Mouse (Mus musculus): ENCODE data around the gene Fbxo17. TPM values are rescaled to one million over a fixed set of nuclear protein-coding genes. Genes with fewer than 3 reads are reported as not detected.
A peak's percentile ranks its signal among the peaks of the same experiment; 100 is the strongest.

The Fbxo17 gene
- polyA plus RNA-seq, 1 experiment from 2014 or later, result 5.2 TPM

DNA sequence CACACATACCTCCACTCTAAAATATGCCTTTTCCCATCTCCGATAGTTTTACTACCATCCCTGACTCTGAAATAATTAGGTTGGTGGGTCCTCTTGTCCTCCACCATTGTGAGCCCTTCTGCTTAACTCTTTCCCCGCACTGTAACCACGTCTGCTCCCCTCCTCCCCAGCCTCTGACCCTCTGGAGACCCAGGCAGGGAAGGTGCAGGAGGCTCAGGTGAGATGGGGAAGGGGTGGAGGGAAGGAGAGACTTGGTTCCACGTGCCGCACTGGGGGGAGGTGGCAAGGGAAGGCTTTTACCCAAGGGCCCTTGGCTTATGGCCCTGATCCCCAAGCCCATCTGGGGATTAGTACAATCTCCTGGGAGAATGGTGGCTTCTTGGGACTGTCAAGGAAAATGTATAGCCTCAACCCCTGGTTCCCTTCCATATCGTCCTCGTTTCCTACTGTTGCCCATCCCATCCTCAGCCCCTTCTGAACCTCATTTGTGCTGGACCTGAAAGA, 50.9 kb downstream of the Fbxo17 start, which contains the start of gene Nfkbib:
TSS of gene Nfkbib (minus strand) at position 51 of the 504 bp plus-strand sequence.
- H3K4me2 ChIP-seq (ENCODE audit: low read length), result peak within 1 kb of the TSS; percentile 61
- H3K9me3 ChIP-seq (replicated peaks; ENCODE audit: control insufficient read depth, low read length, poor library complexity, severe bottlenecking), result no peaks in the 10 kb centered on the region
- no peak for ATAC-seq
- 0 out of 2 replicates have a peak, but pooled peaks cover 5% of the 10 kb centered on the region for H3K36me3 ChIP-seq (ENCODE audit: control insufficient read depth, insufficient read depth, low read length)
- no peaks in the 10 kb centered on the region for H3K27me3 ChIP-seq (ENCODE audit: control insufficient read depth, insufficient read depth, low read depth, low read length)
- WGBS, result 68% methylated on average over 7 of the region's 7 CpGs
- peaks cover 25% of the 10 kb centered on the region for H3K4me1 ChIP-seq (ENCODE audit: control insufficient read depth, insufficient read depth, low read length)
- peak within 1 kb of the TSS; percentile 69 for H3K4me3 ChIP-seq (ENCODE audit: low read depth, low read length)
- H3K9ac ChIP-seq (ENCODE audit: low read depth, low read length), result peak within 1 kb of the TSS; percentile 73
- H3K27ac ChIP-seq (ENCODE audit: low read length), result no peak within 1 kb of the TSS

DNA sequence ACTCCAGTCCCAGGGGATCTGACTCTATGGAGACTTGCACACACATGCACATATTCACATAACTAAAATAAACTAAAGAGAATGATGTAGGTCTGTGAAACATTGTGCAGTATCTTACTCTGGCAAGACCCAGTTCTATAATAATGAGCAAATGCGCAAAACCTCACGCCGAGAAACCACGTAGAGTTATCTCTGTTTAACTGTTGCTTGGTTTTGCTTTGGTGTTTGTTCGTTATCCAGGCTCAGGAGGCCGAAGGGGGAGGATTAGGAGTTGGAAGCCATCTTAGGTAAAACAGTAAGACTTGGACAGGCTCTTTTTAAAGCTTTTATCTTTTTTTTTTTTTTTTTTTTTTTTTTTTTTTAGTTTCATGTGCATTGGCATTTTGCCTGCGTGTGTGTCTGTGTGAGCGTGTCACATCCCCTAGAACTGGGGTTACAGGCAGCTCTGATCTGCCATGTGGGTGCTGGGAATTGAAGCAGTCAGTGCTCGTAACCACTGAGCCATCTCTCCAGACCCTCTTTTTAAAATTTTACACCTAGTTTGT, 52.9 kb downstream of the Fbxo17 start:
- no peak overlapping the region for H3K27ac ChIP-seq (ENCODE audit: low read length)
- peaks cover 25% of the 10 kb centered on the region for H3K4me1 ChIP-seq (ENCODE audit: control insufficient read depth, insufficient read depth, low read length)
- H3K27me3 ChIP-seq (ENCODE audit: control insufficient read depth, insufficient read depth, low read depth, low read length), result no peaks in the 10 kb centered on the region
- no peak overlapping the region for H3K4me3 ChIP-seq (ENCODE audit: low read depth, low read length)
- no peak overlapping the region for H3K9ac ChIP-seq (ENCODE audit: low read depth, low read length)
- WGBS, result 94% methylated on average over 9 of the region's 9 CpGs
- H3K36me3 ChIP-seq (ENCODE audit: control insufficient read depth, insufficient read depth, low read length), result 0 out of 2 replicates have a peak, but pooled peaks cover 5% of the 10 kb centered on the region
- H3K9me3 ChIP-seq (replicated peaks; ENCODE audit: control insufficient read depth, low read length, poor library complexity, severe bottlenecking), result no peaks in the 10 kb centered on the region
- ATAC-seq, result no peak
- no peak overlapping the region for H3K4me2 ChIP-seq (ENCODE audit: low read length)

DNA sequence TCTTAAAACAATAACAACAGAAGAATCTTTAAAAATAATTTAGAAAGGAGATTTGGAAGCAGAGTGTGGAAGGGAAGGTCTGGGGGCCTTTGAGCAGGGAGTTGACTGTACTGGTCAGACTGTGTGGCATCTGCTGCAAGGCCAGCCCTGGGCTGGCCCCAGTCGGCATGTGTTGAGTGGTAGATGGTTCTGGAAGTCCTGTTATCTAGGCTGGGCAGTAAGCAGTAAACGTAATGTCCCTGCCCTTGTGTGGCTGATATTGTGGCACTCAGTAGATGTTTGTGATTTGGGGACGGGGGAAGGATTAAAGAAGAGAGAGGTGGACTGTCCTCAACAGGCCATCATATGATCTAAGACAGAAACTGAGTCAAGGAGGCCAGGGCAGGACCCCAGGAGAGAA, 53.7 kb downstream of the Fbxo17 start:
- H3K27ac ChIP-seq (ENCODE audit: low read length), result no peak overlapping the region
- no peaks in the 10 kb centered on the region for H3K27me3 ChIP-seq (ENCODE audit: control insufficient read depth, insufficient read depth, low read depth, low read length)
- no peak overlapping the region for H3K9ac ChIP-seq (ENCODE audit: low read depth, low read length)
- peaks cover 19% of the 10 kb centered on the region for H3K4me1 ChIP-seq (ENCODE audit: control insufficient read depth, insufficient read depth, low read length)
- WGBS, result 90% methylated on average over 3 of the region's 3 CpGs
- no peaks in the 10 kb centered on the region for H3K9me3 ChIP-seq (replicated peaks; ENCODE audit: control insufficient read depth, low read length, poor library complexity, severe bottlenecking)
- H3K4me3 ChIP-seq (ENCODE audit: low read depth, low read length), result no peak overlapping the region
- no peak for ATAC-seq
- H3K36me3 ChIP-seq (ENCODE audit: control insufficient read depth, insufficient read depth, low read length), result 0 out of 2 replicates have a peak, but pooled peaks cover 7% of the 10 kb centered on the region
- no peak overlapping the region for H3K4me2 ChIP-seq (ENCODE audit: low read length)

DNA sequence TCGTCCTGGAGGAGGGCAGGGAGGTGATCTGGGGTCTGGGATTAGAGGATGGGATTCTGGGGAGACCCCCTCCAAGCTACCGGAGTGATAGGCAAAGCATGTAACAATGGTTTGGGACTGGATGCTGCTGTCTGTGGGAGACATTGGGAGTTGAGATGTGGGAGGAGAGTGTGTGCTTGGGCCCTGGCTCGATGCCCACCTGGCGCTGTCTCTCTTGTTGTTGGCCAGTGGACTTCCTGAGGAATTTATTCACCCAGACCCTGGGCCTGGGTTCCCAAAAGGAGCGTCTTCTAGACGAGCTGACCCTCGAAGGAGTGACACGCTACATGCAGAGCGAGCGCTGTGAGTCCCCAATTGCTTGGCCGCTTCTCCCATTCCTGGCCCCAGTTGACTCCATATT, 55.3 kb downstream of the Fbxo17 start:
- ATAC-seq, result no peak
- Histone ChIP-seq H3K27ac (ENCODE audit: low read length) (no peak overlapping the region), H3K4me3 (ENCODE audit: low read depth, low read length) (no peak overlapping the region), H3K27me3 (ENCODE audit: control insufficient read depth, insufficient read depth, low read depth, low read length) (no peaks in the 10 kb centered on the region), H3K9ac (ENCODE audit: low read depth, low read length) (no peak overlapping the region), H3K4me1 (ENCODE audit: control insufficient read depth, insufficient read depth, low read length) (peaks cover 13% of the 10 kb centered on the region), H3K36me3 (ENCODE audit: control insufficient read depth, insufficient read depth, low read length) (peaks cover 9% of the 10 kb centered on the region; the same call in 1 of the 2 replicates), H3K9me3 (replicated peaks; ENCODE audit: control insufficient read depth, low read length, poor library complexity, severe bottlenecking) (no peaks in the 10 kb centered on the region), H3K4me2 (ENCODE audit: low read length) (no peak overlapping the region)
- 87% methylated on average over 11 of the region's 11 CpGs for WGBS

DNA sequence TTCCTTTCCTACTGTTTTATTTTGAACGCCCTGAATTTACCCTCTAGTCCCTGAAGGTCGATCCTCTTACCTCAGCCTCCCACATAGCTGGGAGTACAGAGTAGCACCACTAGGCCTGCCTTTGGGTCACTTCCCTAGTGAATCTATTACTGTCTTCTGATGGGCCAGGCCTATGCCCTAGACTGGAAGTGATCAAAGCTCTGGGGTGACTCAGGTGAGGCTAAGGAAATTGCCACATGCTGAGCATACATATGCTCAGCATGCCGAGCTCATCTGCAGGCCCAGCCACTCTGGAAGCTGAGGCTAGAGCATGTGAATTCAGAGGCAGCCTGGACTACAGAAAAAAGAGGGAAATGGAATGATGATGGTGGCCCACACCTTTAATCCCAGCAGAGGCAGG, 56.6 kb downstream of the Fbxo17 start:
- H3K36me3 ChIP-seq (ENCODE audit: control insufficient read depth, insufficient read depth, low read length), result peaks cover 11% of the 10 kb centered on the region; the same call in 1 of the 2 replicates
- no peak for ATAC-seq
- H3K4me3 ChIP-seq (ENCODE audit: low read depth, low read length), result no peak overlapping the region
- H3K9me3 ChIP-seq (replicated peaks; ENCODE audit: control insufficient read depth, low read length, poor library complexity, severe bottlenecking), result no peaks in the 10 kb centered on the region
- H3K4me1 ChIP-seq (ENCODE audit: control insufficient read depth, insufficient read depth, low read length), result peaks cover 4% of the 10 kb centered on the region
- 81% methylated on average over 3 of the region's 3 CpGs for WGBS
- no peak overlapping the region for H3K9ac ChIP-seq (ENCODE audit: low read depth, low read length)
- no peak overlapping the region for H3K4me2 ChIP-seq (ENCODE audit: low read length)
- no peak overlapping the region for H3K27ac ChIP-seq (ENCODE audit: low read length)
- H3K27me3 ChIP-seq (ENCODE audit: control insufficient read depth, insufficient read depth, low read depth, low read length), result no peaks in the 10 kb centered on the region

DNA sequence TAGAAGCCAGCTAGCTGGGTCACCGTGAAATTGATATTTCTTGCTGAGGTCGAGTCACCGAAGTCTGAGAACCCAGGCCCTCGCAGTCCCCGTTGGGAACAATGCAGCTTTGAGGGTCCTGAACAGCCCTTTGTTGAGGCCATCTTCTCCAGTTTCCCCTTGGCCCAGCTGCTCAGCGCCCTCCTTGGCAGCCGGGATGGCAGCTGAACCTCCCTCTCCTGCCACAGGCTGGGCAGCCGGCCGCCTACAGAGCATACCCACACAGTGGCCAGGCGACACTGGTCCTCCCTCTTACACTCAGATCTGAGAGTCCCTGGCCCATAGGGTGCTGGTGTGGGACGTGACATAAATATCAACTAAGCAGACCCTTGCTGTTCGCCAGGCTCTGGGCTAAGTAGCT, 57.6 kb downstream of the Fbxo17 start:
- Histone ChIP-seq H3K4me1 (ENCODE audit: control insufficient read depth, insufficient read depth, low read length) (peaks cover under 1% of the 10 kb centered on the region; the same call in 1 of the 2 replicates), H3K9me3 (replicated peaks; ENCODE audit: control insufficient read depth, low read length, poor library complexity, severe bottlenecking) (no peaks in the 10 kb centered on the region), H3K27me3 (ENCODE audit: control insufficient read depth, insufficient read depth, low read depth, low read length) (no peaks in the 10 kb centered on the region), H3K27ac (ENCODE audit: low read length) (no peak overlapping the region), H3K4me3 (ENCODE audit: low read depth, low read length) (no peak overlapping the region), H3K36me3 (ENCODE audit: control insufficient read depth, insufficient read depth, low read length) (peaks cover 14% of the 10 kb centered on the region; the same call in 1 of the 2 replicates), H3K9ac (ENCODE audit: low read depth, low read length) (no peak overlapping the region), H3K4me2 (ENCODE audit: low read length) (no peak overlapping the region)
- 0 out of 2 replicates have a peak, but pooled peaks have one; percentile 50 for ATAC-seq
- 64% methylated on average over 12 of the region's 12 CpGs for WGBS

DNA sequence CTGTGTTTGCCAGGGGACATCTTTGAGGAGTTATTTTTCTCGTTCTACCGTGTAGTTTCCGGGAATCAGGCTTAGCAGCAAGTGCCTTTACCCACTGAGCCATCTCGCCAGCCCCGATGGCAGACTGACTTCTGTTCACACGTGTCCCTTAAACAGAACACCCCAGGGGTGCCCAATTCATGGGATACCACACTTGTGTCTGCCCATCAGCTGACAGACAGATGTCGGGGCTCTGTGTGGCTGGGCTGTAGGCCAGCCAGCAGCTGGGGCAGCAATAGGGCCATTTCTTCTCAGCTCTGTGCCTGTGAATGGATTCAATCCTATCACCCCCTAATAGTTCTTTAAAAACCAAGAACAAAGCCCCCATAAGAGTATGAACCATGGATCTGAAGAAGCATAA, 58.5 kb downstream of the Fbxo17 start:
- H3K27me3 ChIP-seq (ENCODE audit: control insufficient read depth, insufficient read depth, low read depth, low read length), result no peaks in the 10 kb centered on the region
- H3K36me3 ChIP-seq (ENCODE audit: control insufficient read depth, insufficient read depth, low read length), result peaks cover 14% of the 10 kb centered on the region; the same call in 1 of the 2 replicates
- H3K9me3 ChIP-seq (replicated peaks; ENCODE audit: control insufficient read depth, low read length, poor library complexity, severe bottlenecking), result no peaks in the 10 kb centered on the region
- no peak for ATAC-seq
- H3K4me3 ChIP-seq (ENCODE audit: low read depth, low read length), result no peak overlapping the region
- H3K4me2 ChIP-seq (ENCODE audit: low read length), result no peak overlapping the region
- no peaks in the 10 kb centered on the region for H3K4me1 ChIP-seq (ENCODE audit: control insufficient read depth, insufficient read depth, low read length)
- no peak overlapping the region for H3K9ac ChIP-seq (ENCODE audit: low read depth, low read length)
- no peak overlapping the region for H3K27ac ChIP-seq (ENCODE audit: low read length)
- WGBS, result 81% methylated on average over 7 of the region's 7 CpGs

DNA sequence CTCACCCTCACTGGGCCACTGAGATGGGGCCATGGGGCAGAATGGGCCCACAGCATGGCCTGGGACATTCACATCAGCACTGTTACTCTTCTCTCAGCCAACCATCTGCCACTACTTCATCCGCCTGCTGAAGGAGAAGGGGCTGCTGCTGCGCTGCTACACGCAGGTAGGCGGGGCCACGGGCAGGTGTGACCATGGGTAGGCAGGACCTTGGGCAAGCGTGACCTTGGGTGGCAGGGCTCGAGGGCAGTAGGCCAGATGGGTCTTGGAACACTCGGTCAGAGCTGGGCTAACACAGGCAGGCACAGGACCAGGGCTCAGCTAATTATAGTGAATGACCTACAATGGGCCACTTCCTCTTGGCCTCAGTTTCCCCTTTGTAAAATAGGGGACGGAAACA, 62.2 kb downstream of the Fbxo17 start:
- 88% methylated on average over 9 of the region's 9 CpGs for WGBS
- no peak overlapping the region for H3K4me2 ChIP-seq (ENCODE audit: low read length)
- ATAC-seq, result no peak
- H3K4me1 ChIP-seq (ENCODE audit: control insufficient read depth, insufficient read depth, low read length), result no peaks in the 10 kb centered on the region
- H3K36me3 ChIP-seq (ENCODE audit: control insufficient read depth, insufficient read depth, low read length), result peaks cover 9% of the 10 kb centered on the region; the same call in 1 of the 2 replicates
- H3K9ac ChIP-seq (ENCODE audit: low read depth, low read length), result no peak overlapping the region
- H3K27ac ChIP-seq (ENCODE audit: low read length), result no peak overlapping the region
- no peaks in the 10 kb centered on the region for H3K9me3 ChIP-seq (replicated peaks; ENCODE audit: control insufficient read depth, low read length, poor library complexity, severe bottlenecking)
- no peaks in the 10 kb centered on the region for H3K27me3 ChIP-seq (ENCODE audit: control insufficient read depth, insufficient read depth, low read depth, low read length)
- H3K4me3 ChIP-seq (ENCODE audit: low read depth, low read length), result no peak overlapping the region

DNA sequence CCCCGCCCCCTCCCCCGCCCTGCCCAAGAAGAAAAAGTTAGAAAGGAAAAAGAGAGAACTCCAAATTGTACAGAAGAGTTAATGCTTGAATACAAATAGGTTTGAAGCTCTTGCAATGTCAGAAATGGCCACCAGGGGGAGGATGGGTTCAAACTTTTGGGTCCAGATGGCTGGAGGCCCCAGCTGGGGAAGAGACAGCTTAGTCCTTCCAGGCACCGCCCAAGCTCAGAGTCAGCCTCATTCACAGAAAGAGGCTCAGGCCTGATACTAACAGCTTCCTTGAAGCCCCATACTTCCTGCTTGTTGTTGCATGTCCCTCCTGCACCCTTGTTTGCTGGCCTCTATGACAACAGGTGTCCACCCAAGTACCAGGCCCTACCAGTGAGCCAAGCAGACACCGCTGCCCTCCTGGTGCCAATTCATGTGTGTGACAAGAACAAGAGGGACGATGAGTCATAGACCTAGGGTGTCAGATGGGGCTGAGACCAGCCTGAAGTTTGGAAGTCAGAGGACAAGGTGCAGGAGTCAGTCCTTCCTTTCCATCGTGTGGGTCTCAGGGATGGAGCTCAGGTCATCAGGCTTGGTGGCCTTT, 63.6 kb downstream of the Fbxo17 start:
- peaks cover 9% of the 10 kb centered on the region; the same call in 1 of the 2 replicates for H3K36me3 ChIP-seq (ENCODE audit: control insufficient read depth, insufficient read depth, low read length)
- 47% methylated on average over 6 of the region's 6 CpGs for WGBS
- H3K27me3 ChIP-seq (ENCODE audit: control insufficient read depth, insufficient read depth, low read depth, low read length), result no peaks in the 10 kb centered on the region
- H3K9me3 ChIP-seq (replicated peaks; ENCODE audit: control insufficient read depth, low read length, poor library complexity, severe bottlenecking), result no peaks in the 10 kb centered on the region
- no peaks in the 10 kb centered on the region for H3K4me1 ChIP-seq (ENCODE audit: control insufficient read depth, insufficient read depth, low read length)
- H3K27ac ChIP-seq (ENCODE audit: low read length), result no peak overlapping the region
- H3K4me3 ChIP-seq (ENCODE audit: low read depth, low read length), result no peak overlapping the region
- H3K9ac ChIP-seq (ENCODE audit: low read depth, low read length), result no peak overlapping the region
- no peak; the same call in 1 of the 2 replicates for ATAC-seq
- no peak overlapping the region for H3K4me2 ChIP-seq (ENCODE audit: low read length)
